Mouse (Mus musculus): Measurements from ENCODE around the gene Arl2.
"Not testable (repeated sequence)": the region's sequence is repeated elsewhere in the genome, so short reads cannot be mapped to it uniquely, and the experiment has no call there.

DNA sequence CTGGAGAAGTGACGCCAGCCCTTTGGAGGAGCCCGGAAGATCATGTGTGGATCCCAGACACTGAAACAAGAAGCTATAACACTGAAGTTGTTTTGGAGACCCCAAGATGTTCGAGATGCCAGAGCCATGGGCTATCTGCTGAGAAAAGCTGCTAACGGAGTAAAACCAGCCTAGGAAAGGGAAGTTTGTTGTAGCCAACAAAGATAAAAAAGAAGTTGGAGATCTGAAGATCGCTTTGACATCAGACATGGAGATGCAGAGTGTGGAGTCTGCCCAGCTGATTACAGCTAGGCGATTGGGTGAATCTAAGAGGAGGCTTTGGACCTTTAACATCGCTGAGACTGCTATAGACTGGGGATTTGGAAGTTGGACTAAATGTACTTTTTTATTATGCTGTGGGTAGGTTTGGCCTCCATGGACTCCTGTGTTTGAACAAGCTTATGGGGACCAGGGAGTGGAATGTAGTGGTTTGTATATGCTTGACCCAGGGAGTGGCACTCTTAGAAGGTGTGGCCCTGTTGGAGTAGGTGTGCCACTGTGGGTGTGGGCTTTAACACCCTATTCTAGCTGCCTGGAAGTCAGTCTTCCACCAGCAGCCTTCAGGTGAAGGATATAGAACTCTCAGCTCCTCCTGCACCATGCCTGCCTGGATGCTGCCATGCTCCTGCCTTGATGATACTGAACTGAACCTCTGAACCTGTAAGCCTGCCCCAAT lies 10.8 kb downstream of the Arl2 start:
- not testable (repeated sequence) for TF ChIP-seq E2F4 (IDR thresholded peaks at IDR 0.05; ENCODE audit: insufficient read depth); MAX (IDR thresholded peaks at IDR 0.05; ENCODE audit: low read depth)
